Mouse (Mus musculus) embryo, embryonic 11.5 days (tissue): ENCODE results near the gene Pnpla1.
A peak's percentile ranks its signal among the peaks of the same experiment; 100 is the strongest.

Experiments
- DNase-seq: peaks from one replicate; pipeline ENCODE4 v3.0.0-alpha.2; 2012; ENCODE audit warnings: low read depth, low spot score

The Pnpla1 gene

GRCm38 (mm10) chr17:28922096-28922495 is 63.9 kb downstream of the Pnpla1 start:
- no peak for DNase-seq

GRCm38 (mm10) chr17:28924957-28925595 is 66.9 kb downstream of the Pnpla1 start:
- no peak for DNase-seq

GRCm38 (mm10) chr17:28926380-28926779 is 68.2 kb downstream of the Pnpla1 start:
- DNase-seq = peak; percentile 72

- peak; percentile 41 for DNase-seq
Measured at GRCm38 (mm10) chr17:28926866-28927635, 68.8 kb downstream of the Pnpla1 start.

GRCm38 (mm10) chr17:28928004-28928403 is 69.8 kb downstream of the Pnpla1 start:
- DNase-seq = no peak

DNA sequence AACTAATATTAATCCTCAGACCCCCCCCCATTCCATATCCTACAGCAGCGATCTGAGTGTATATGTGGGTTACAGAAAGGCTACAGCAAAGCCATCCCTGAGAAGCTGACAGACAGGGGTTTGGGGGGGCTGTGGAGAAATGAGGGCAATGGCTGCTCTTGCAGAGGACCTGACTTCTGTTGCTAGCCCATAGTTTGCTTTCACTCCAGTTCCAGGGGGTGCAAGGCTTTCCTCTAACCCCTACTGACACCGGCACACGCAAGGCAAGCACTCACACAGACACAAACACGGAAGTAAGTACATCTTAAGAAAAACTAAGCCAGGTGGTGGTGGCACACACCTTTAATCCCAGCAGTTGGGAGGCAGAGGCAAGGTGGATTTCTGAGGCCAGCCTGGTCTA is 71.2 kb downstream of the Pnpla1 start:
- DNase-seq = no peak

- peak; percentile 54 for DNase-seq
Measured at GRCm38 (mm10) chr17:28930392-28931074, 72.3 kb downstream of the Pnpla1 start.

GRCm38 (mm10) chr17:28931436-28932211 is 73.4 kb downstream of the Pnpla1 start:
- DNase-seq = no peak

GRCm38 (mm10) chr17:28932274-28932673 is 74.1 kb downstream of the Pnpla1 start:
- DNase-seq = no peak

- DNase-seq = no peak
Measured at GRCm38 (mm10) chr17:28934120-28934916, 76.1 kb downstream of the Pnpla1 start.

DNA sequence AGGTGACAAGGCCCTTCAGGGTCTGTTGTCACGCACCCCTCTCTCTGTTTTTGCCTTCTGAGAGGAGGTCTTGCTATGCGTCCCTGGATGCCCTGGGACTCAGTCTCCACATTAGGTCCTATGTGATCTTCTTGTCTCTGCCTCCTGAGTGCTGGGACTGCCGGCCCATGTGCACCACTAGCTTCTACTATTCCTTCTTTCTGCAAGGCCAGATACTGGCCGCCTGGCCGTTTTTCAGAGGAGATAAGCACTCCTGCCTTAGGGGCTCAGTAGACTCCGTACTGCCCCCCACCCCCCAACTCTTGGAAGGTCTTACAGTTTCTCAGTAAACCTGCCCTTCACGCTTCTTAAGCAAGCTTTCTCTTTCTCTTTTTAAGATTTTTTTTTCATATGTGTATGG is 77.9 kb downstream of the Pnpla1 start:
- no peak for DNase-seq

GRCm38 (mm10) chr17:28936622-28937345 is 78.6 kb downstream of the Pnpla1 start:
- DNase-seq = no peak
